Mouse (Mus musculus) bone marrow, adult 2 months (tissue): Measurements from ENCODE around the gene Taf3. TPM values are rescaled to one million over a fixed set of nuclear protein-coding genes. Genes with fewer than 3 reads are reported as not detected.

Source experiments
- H3K27ac ChIP-seq: fragments of 200-500 bp; 2 replicates; pipeline ENCODE4 v1.5.1; 2012; ENCODE audit warnings: low read depth, mild to moderate bottlenecking, control low read depth, inconsistent platforms, low read length; ENCODE audit not compliant: control insufficient read depth, poor library complexity, insufficient read depth
- H3K4me1 ChIP-seq: fragments of 200-500 bp; 2 replicates; pipeline ENCODE4 v1.6.1; 2011; ENCODE audit warnings: low read length; ENCODE audit not compliant: control insufficient read depth, insufficient read depth
- H3K4me3 ChIP-seq: fragments of 200-500 bp; replicated peaks from 2 replicates; pipeline ENCODE3; 2011; ENCODE audit warnings: mild to moderate bottlenecking, low read depth, low read length, control low read depth; ENCODE audit not compliant: control insufficient read depth
- CTCF ChIP-seq: fragments of 200-500 bp; IDR thresholded peaks from 2 replicates; pipeline ENCODE4 v1.5.1; 2011; ENCODE audit warnings: low read length, control low read depth; ENCODE audit not compliant: control insufficient read depth, insufficient read depth
- POLR2A ChIP-seq: fragments of 200-500 bp; IDR thresholded peaks from 2 replicates; pipeline ENCODE4 v1.6.1; 2011; ENCODE audit warnings: low read depth, mild to moderate bottlenecking, control low read depth, low read length, borderline replicate concordance; ENCODE audit not compliant: control insufficient read depth
- WGBS: fragments of 180-500 bp; shearing (Covaris S2); methylation state at CpG from one replicate; pipeline ENCODE4 v1.1.7; 2018; 5-methylcytosine and 5-hydroxymethylcytosine counted together
- polyA plus RNA-seq: library from polyadenylated mRNA; stranded (reverse); fragments of >200 nt; gene quantifications from 2 replicates; pipeline ENCODE4 v1.2.4, GENCODE M21; 2011; ENCODE audit warnings: low replicate concordance; ENCODE audit not compliant: missing spikeins, insufficient read depth, insufficient read length

Taf3 gene
- polyA plus RNA-seq, 1 experiment = 6.5 TPM

- TF ChIP-seq POLR2A (no peak), CTCF (no peak)
- 46% methylated on average over 4 of the region's 4 CpGs for WGBS
- H3K27ac ChIP-seq = no peak overlapping the region
- H3K4me1 ChIP-seq = no peaks in the 10 kb centered on the region; the same call in 1 of the 2 replicates
- no peak overlapping the region for H3K4me3 ChIP-seq
Observed at GRCm38 (mm10) chr2:10033684-10034083, 14.7 kb downstream of the Taf3 start.

GRCm38 (mm10) chr2:10029755-10030154, 18.6 kb downstream of the Taf3 start:
- H3K4me1 ChIP-seq = no peaks in the 10 kb centered on the region
- H3K27ac ChIP-seq = no peak overlapping the region
- TF ChIP-seq POLR2A (no peak), CTCF (no peak)
- H3K4me3 ChIP-seq = no peak overlapping the region
- 85% methylated on average over 7 of the region's 7 CpGs for WGBS

- Histone ChIP-seq H3K4me1 (no peaks in the 10 kb centered on the region), H3K27ac (no peak overlapping the region), H3K4me3 (no peak overlapping the region)
- WGBS = 53% methylated on average over 6 of the region's 6 CpGs
- TF ChIP-seq POLR2A (no peak), CTCF (no peak)
Observed at GRCm38 (mm10) chr2:10024264-10024663, 24.1 kb downstream of the Taf3 start.

GRCm38 (mm10) chr2:10021296-10021695, 27.1 kb downstream of the Taf3 start:
- H3K4me1 ChIP-seq = no peaks in the 10 kb centered on the region
- TF ChIP-seq CTCF = no peak
- no peak for TF ChIP-seq POLR2A
- no peak overlapping the region for H3K27ac ChIP-seq
- no peak overlapping the region for H3K4me3 ChIP-seq
- 84% methylated on average over 11 of the region's 11 CpGs for WGBS

- Histone ChIP-seq H3K27ac (no peak overlapping the region), H3K4me1 (no peaks in the 10 kb centered on the region), H3K4me3 (no peak overlapping the region)
- 81% methylated on average over 10 of the region's 10 CpGs for WGBS
- TF ChIP-seq CTCF = no peak
- no peak for TF ChIP-seq POLR2A
Observed at GRCm38 (mm10) chr2:10014951-10015635, 33.3 kb downstream of the Taf3 start.

- Histone ChIP-seq H3K4me1 (no peaks in the 10 kb centered on the region), H3K4me3 (no peak overlapping the region), H3K27ac (no peak overlapping the region)
- 52% methylated on average over 7 of the region's 7 CpGs for WGBS
- TF ChIP-seq CTCF (peak; percentile 42; the same call in 1 of the 2 replicates), POLR2A (no peak)
Observed at GRCm38 (mm10) chr2:10010263-10010909, 38.0 kb downstream of the Taf3 start.

GRCm38 (mm10) chr2:10009671-10010254, 38.6 kb downstream of the Taf3 start:
- WGBS = 78% methylated on average over 13 of the region's 13 CpGs
- Histone ChIP-seq H3K27ac (no peak overlapping the region), H3K4me1 (no peaks in the 10 kb centered on the region), H3K4me3 (no peak overlapping the region)
- TF ChIP-seq POLR2A = no peak
- TF ChIP-seq CTCF = no peak

GRCm38 (mm10) chr2:10008593-10008992, 39.8 kb downstream of the Taf3 start:
- Histone ChIP-seq H3K27ac (no peak overlapping the region), H3K4me3 (no peak overlapping the region), H3K4me1 (no peaks in the 10 kb centered on the region)
- WGBS = 65% methylated on average over 4 of the region's 4 CpGs
- TF ChIP-seq POLR2A = no peak
